Mouse (Mus musculus) megakaryocyte-erythroid progenitor cell, adult 5-6 weeks (primary cell): ENCODE measurements around the gene Aldh8a1. TPM values are rescaled to one million over a fixed set of nuclear protein-coding genes. Genes with fewer than 3 reads are reported as not detected.

Experiments
- ATAC-seq: replicated peaks from 2 replicates; pipeline ENCODE4 v1.8.0; 2016; ENCODE audit warnings: mild to moderate bottlenecking, inconsistent platforms; ENCODE audit not compliant: severe bottlenecking, poor library complexity, low FRiP score, low TSS enrichment
- total RNA-seq, 2 experiments: library from RNA; stranded (forward) in 1 of 2; stranded (reverse) in 1 of 2; fragments of 200-1000, 215-1000 nt in 1 of 2; fragments of >200 nt in 1 of 2; fragmentation: Nextera tagmentation in 1 of 2; gene quantifications; 2 replicates each; pipeline ENCODE4 v1.2.3; 2014 to 2017

The Aldh8a1 gene
- total RNA-seq, 2 experiments from 2014 or later, result not detected

GRCm38 (mm10) chr10:21405707-21406534 is 28.8 kb downstream of the Aldh8a1 start:
- ATAC-seq, result no peak

- no peak for ATAC-seq
Measured at GRCm38 (mm10) chr10:21410711-21411110, 33.6 kb downstream of the Aldh8a1 start.

GRCm38 (mm10) chr10:21411621-21412205 is 34.6 kb downstream of the Aldh8a1 start:
- no peak for ATAC-seq

- no peak for ATAC-seq
Measured at GRCm38 (mm10) chr10:21415031-21415430, 37.9 kb downstream of the Aldh8a1 start.

GRCm38 (mm10) chr10:21416184-21416583 is 39.1 kb downstream of the Aldh8a1 start:
- no peak for ATAC-seq

GRCm38 (mm10) chr10:21419188-21419587 is 42.1 kb downstream of the Aldh8a1 start:
- ATAC-seq, result no peak

- peak; percentile 65 for ATAC-seq
Measured at GRCm38 (mm10) chr10:21420457-21421424, 43.6 kb downstream of the Aldh8a1 start.

- ATAC-seq, result no peak
Measured at GRCm38 (mm10) chr10:21426515-21426914, 49.4 kb downstream of the Aldh8a1 start.

- ATAC-seq, result no peak
Measured at GRCm38 (mm10) chr10:21427996-21428395, 50.9 kb downstream of the Aldh8a1 start.

- no peak for ATAC-seq
Measured at GRCm38 (mm10) chr10:21439268-21439667, 62.2 kb downstream of the Aldh8a1 start.

GRCm38 (mm10) chr10:21441020-21441419 is 63.9 kb downstream of the Aldh8a1 start:
- ATAC-seq, result no peak

- ATAC-seq, result no peak
Measured at GRCm38 (mm10) chr10:21441690-21442089, 64.6 kb downstream of the Aldh8a1 start.

GRCm38 (mm10) chr10:21443646-21444324 is 66.7 kb downstream of the Aldh8a1 start:
- no peak for ATAC-seq

GRCm38 (mm10) chr10:21444410-21444809 is 67.3 kb downstream of the Aldh8a1 start:
- peak; percentile 47; the same call in 1 of the 2 replicates for ATAC-seq

Other genes with a start within 250 kb of the Aldh8a1 start
- gene Myb, start 216.3 kb upstream of the Aldh8a1 start, total RNA-seq (2014; fragmentation: Nextera tagmentation), result 558 and 586 TPM in 2 replicates
- 527 and 574 TPM in 2 replicates for gene Myb, start 216.3 kb upstream of the Aldh8a1 start, total RNA-seq (2017)
- 81.6 and 95.5 TPM in 2 replicates for gene Hbs1l, start 81.3 kb upstream of the Aldh8a1 start, total RNA-seq (2014; fragmentation: Nextera tagmentation)
- gene Hbs1l, start 81.3 kb upstream of the Aldh8a1 start, total RNA-seq (2017), result 106 and 108 TPM in 2 replicates
- not detected in 2 replicates for gene 1700020N01Rik, start 215.9 kb downstream of the Aldh8a1 start, total RNA-seq (2014; fragmentation: Nextera tagmentation)
- not detected in 2 replicates for gene 1700020N01Rik, start 215.9 kb downstream of the Aldh8a1 start, total RNA-seq (2017)